Mouse (Mus musculus) spleen, postnatal 4 days (tissue): ENCODE results near the gene Tsku.

ENCODE experiments used
- DNase-seq, 2 experiments: peaks; one replicate each; pipeline ENCODE4 v3.0.0; 2022; ENCODE audit warnings: low spot score in 2 of 2

Gene Tsku

GRCm38 (mm10) chr7:98359951-98360620, 1.0 kb downstream of the Tsku start:
- no peak for DNase-seq

- DNase-seq: no peak
These were observed 3.1 kb downstream of the Tsku start for GRCm38 (mm10) chr7:98358016-98358415.

GRCm38 (mm10) chr7:98357324-98357723, 3.8 kb downstream of the Tsku start:
- DNase-seq: no peak

GRCm38 (mm10) chr7:98354921-98355310, 6.2 kb downstream of the Tsku start:
- DNase-seq: no peak

- no peak for DNase-seq
These were observed 6.8 kb downstream of the Tsku start for GRCm38 (mm10) chr7:98354160-98354920.

GRCm38 (mm10) chr7:98353616-98354015, 7.5 kb downstream of the Tsku start:
- DNase-seq: no peak

GRCm38 (mm10) chr7:98351523-98351922, 9.6 kb downstream of the Tsku start:
- no peak for DNase-seq

GRCm38 (mm10) chr7:98349821-98350220, 11.3 kb downstream of the Tsku start:
- no peak for DNase-seq

- DNase-seq: peak; percentile 82 to 92
These were observed 12.0 kb downstream of the Tsku start for GRCm38 (mm10) chr7:98349096-98349495.

- peak; percentile 67 to 86 for DNase-seq
These were observed 13.1 kb downstream of the Tsku start for GRCm38 (mm10) chr7:98348043-98348442.

- no peak for DNase-seq
These were observed 13.7 kb downstream of the Tsku start for GRCm38 (mm10) chr7:98347471-98347870.

GRCm38 (mm10) chr7:98345036-98345435, 16.1 kb downstream of the Tsku start:
- DNase-seq: no peak

GRCm38 (mm10) chr7:98344361-98344760, 16.8 kb downstream of the Tsku start:
- DNase-seq: peak; percentile 75 to 88

- DNase-seq: no peak
These were observed 18.9 kb downstream of the Tsku start for GRCm38 (mm10) chr7:98342249-98342648.

GRCm38 (mm10) chr7:98341475-98341874, 19.7 kb downstream of the Tsku start:
- DNase-seq: peak; percentile 87 to 95

- DNase-seq: no peak
These were observed 20.8 kb downstream of the Tsku start for GRCm38 (mm10) chr7:98340343-98340742.

GRCm38 (mm10) chr7:98333987-98334386, 27.1 kb downstream of the Tsku start:
- no peak for DNase-seq

- DNase-seq: no peak
These were observed 27.6 kb downstream of the Tsku start for GRCm38 (mm10) chr7:98333507-98333906.

GRCm38 (mm10) chr7:98332678-98333397, 28.3 kb downstream of the Tsku start:
- DNase-seq: no peak

GRCm38 (mm10) chr7:98331932-98332331, 29.2 kb downstream of the Tsku start:
- DNase-seq: no peak

- DNase-seq: no peak
These were observed 30.6 kb downstream of the Tsku start for GRCm38 (mm10) chr7:98330375-98331002.
